In the genomic region with DNA sequence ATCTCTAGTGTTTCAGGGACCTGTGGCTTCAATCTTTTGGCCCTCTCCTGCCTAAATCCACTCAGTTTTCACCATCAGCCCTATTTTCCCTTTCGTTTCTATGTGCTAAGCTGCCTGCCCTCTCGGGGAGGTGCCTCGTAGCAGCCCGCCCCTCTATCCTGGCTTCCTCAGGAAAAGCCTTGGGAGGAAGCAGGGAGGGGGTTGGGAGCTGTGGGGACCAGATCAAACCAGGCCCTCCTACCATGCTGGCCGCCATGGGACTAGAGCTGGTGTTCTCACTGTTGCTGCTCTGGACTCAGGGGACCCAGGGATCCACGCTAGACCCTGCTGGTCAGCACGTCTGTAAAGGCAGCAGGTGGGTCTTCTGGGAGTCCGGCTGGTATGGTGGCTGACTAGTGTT, we compare ENCODE assay signal across 8 mouse cellular contexts. TPM values are rescaled to one million over a fixed set of nuclear protein-coding genes. Genes with fewer than 3 reads are reported as not detected.
DNase-seq lines count a peak whose midpoint lies in the region; ATAC-seq lines count a peak whose summit lies in the region.

Scarf1 (plus strand) TSS at position 205 of the 400 bp plus-strand sequence.

- H3K9me3 ChIP-seq in embryonic facial prominence, embryonic 12.5 days: no peaks in the 10 kb centered on the region
- no peaks in the 10 kb centered on the region for H3K9me3 ChIP-seq in hindbrain, embryonic 14.5 days (ENCODE audit: control insufficient read depth, low read length)

- H3K4me2 ChIP-seq in embryonic facial prominence, embryonic 12.5 days (replicated peaks): peak within 1 kb of the TSS; percentile 21
- H3K4me2 ChIP-seq in hindbrain, embryonic 14.5 days (replicated peaks): no peak within 1 kb of the TSS; the same call in 1 of the 2 replicates

- peaks cover 19% of the 10 kb centered on the region for H3K36me3 ChIP-seq in embryonic facial prominence, embryonic 12.5 days
- peaks cover 19% of the 10 kb centered on the region for H3K36me3 ChIP-seq in hindbrain, embryonic 14.5 days (replicated peaks; ENCODE audit: control insufficient read depth, insufficient read depth)

- DNase-seq in adrenal gland, adult 8-10 months: peak; percentile 52
- DNase-seq in hindbrain, embryonic 14.5 days (ENCODE audit: low spot score): no peak
- DNase-seq in liver: peak; percentile 43
- DNase-seq in thymus, adult 18-20 months: no peak
- DNase-seq in frontal cortex, postnatal 14 days (ENCODE audit: low spot score in 2 of 2): no peak
- no peak for DNase-seq in layer of hippocampus, adult 9-11 months
- DNase-seq in right cerebral cortex, postnatal 14 days: no peak

- peaks cover 15% of the 10 kb centered on the region for H3K4me1 ChIP-seq in embryonic facial prominence, embryonic 12.5 days
- peaks cover 7% of the 10 kb centered on the region for H3K4me1 ChIP-seq in hindbrain, embryonic 14.5 days (replicated peaks; ENCODE audit: control insufficient read depth, insufficient read depth, low read length)

- H3K27me3 ChIP-seq in embryonic facial prominence, embryonic 12.5 days: no peaks in the 10 kb centered on the region; the same call in 1 of the 2 replicates
- H3K27me3 ChIP-seq in hindbrain, embryonic 14.5 days (ENCODE audit: control insufficient read depth, insufficient read depth, low read length): no peaks in the 10 kb centered on the region

- no peak within 1 kb of the TSS for H3K9ac ChIP-seq in embryonic facial prominence, embryonic 12.5 days
- 0 out of 2 replicates have a peak within 1 kb of the TSS, but pooled peaks have one; percentile 3 for H3K9ac ChIP-seq in hindbrain, embryonic 14.5 days

- no peak for ATAC-seq in embryonic facial prominence, embryonic 12.5 days (ENCODE audit: insufficient number of reproducible peaks, insufficient read depth, low FRiP score, low TSS enrichment)
- no peak for ATAC-seq in hindbrain, embryonic 14.5 days (ENCODE audit: low FRiP score)

- no peak within 1 kb of the TSS for H3K4me3 ChIP-seq in embryonic facial prominence, embryonic 12.5 days
- H3K4me3 ChIP-seq in hindbrain, embryonic 14.5 days (replicated peaks; ENCODE audit: low read length): 0 out of 2 replicates have a peak within 1 kb of the TSS, but pooled peaks have one; percentile 7

- WGBS in embryonic facial prominence, embryonic 12.5 days: 53% methylated on average over 8 of the region's 8 CpGs
- 53% methylated on average over 8 of the region's 8 CpGs for WGBS in hindbrain, embryonic 14.5 days

- no peak within 1 kb of the TSS for H3K27ac ChIP-seq in embryonic facial prominence, embryonic 12.5 days
- H3K27ac ChIP-seq in hindbrain, embryonic 14.5 days: no peak within 1 kb of the TSS

RNA-seq across cellular contexts. Expression of gene Scarf1, which starts in this region (rescaled TPM):
- 1 to 10 TPM; 6.0 to 9.4 (median 7.2) TPM for total RNA-seq in adrenal gland, adult 8-10 months (2022)
- 6.5 and 7.0 TPM in 2 replicates for polyA plus RNA-seq in embryonic facial prominence, embryonic 12.5 days (2016; fragmentation: Nextera tagmentation; extraction: Ambion mirVana)
- polyA plus RNA-seq in hindbrain, embryonic 14.5 days (2014; fragmentation: Nextera tagmentation; extraction: Ambion mirVana): 3.5 and 4.2 TPM in 2 replicates

Comparison
In these comparisons a context has a peak if more than half of its experiments do, and no peak if none do; other contexts are left out.
1. DNase-seq: peak in adrenal gland, adult 8-10 months (single experiment) and liver (single experiment); none in hindbrain, embryonic 14.5 days (single experiment), thymus, adult 18-20 months (0 of 2), frontal cortex, postnatal 14 days (0 of 2), layer of hippocampus, adult 9-11 months (single experiment) and right cerebral cortex, postnatal 14 days (single experiment).